Mouse (Mus musculus) erythroblast, embryonic 14.5 days (primary cell): Measurements from ENCODE around the gene Gm13278.
"Not testable (repeated sequence)": the region's sequence is repeated elsewhere in the genome, so short reads cannot be mapped to it uniquely, and the experiment has no call there.

ENCODE experiments used
- GATA1 ChIP-seq: IDR thresholded peaks from 2 replicates; pipeline ENCODE4 v1.6.1; 2012; ENCODE audit warnings: low read length, inconsistent platforms, mixed read lengths
- TAL1 ChIP-seq: IDR thresholded peaks from 3 replicates; pipeline ENCODE4 v1.6.1; 2012; ENCODE audit warnings: low read length, inconsistent platforms, mixed read lengths

GRCm38 (mm10) chr4:88791250-88791649 lies at the start of gene Gm13278:
- TF ChIP-seq TAL1, GATA1: not testable (repeated sequence)
